Comparison of ENCODE assay signal across 8 mouse cellular contexts in the genomic region with DNA sequence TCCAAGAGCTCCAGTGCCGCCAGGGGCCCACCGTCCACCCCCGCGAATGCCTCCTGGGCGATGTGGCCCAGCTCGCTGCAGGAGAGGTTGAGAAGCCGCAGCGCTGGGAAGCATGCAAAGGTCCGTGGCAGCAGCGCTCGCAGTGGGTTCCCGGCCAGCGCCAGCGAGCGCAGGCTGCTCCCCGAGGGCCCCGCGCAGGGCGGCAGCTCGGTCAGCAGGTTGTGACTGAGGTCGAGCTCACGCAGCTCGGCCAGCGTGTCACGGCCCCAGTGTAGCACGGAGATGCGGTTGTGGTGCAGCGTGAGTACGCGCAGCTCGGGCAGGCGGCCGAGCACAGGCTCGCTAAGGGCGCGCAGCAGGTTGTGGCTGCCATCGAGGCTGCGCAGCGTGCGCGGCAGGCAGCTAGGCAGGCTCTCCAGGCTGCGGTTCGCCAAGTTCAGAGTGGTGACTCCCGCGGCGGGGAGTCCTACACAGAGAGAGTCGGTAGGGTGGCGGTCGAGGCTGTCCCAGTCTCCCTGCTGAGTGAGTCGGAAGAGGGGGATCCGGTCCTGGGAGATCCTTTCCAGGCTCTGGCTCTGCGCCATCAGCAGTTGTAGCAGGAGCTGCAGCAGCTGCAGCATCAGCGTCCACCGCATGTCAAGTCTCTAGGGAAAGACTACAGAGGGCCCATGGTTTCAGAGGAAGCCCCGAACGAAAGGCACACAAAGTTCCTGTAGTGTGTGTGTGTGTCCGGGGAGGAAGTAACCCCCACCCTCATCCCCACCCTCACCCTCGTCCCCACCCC. TPM values are rescaled to one million over a fixed set of nuclear protein-coding genes. Genes with fewer than 3 reads are reported as not detected.
A peak's percentile ranks its signal among the peaks of the same experiment; 100 is the strongest.
DNase-seq lines count a peak whose midpoint lies in the region; ATAC-seq lines count a peak whose summit lies in the region.

No protein-coding gene starts in this region.

- H3K27me3 ChIP-seq in heart, embryonic 13.5 days (replicated peaks), result peaks cover 56% of the 10 kb centered on the region
- H3K27me3 ChIP-seq in midbrain, embryonic 14.5 days (ENCODE audit: control insufficient read depth, insufficient read depth, low read length), result peaks cover 35% of the 10 kb centered on the region

- peaks cover 26% of the 10 kb centered on the region for H3K4me1 ChIP-seq in heart, embryonic 13.5 days
- H3K4me1 ChIP-seq in midbrain, embryonic 14.5 days (ENCODE audit: control insufficient read depth, insufficient read depth, low read length), result 0 out of 2 replicates have a peak, but pooled peaks cover 12% of the 10 kb centered on the region

- peak overlapping the region; percentile 93 for H3K4me2 ChIP-seq in heart, embryonic 13.5 days
- H3K4me2 ChIP-seq in midbrain, embryonic 14.5 days (ENCODE audit: low read length), result peak overlapping the region; percentile 98

- 0 out of 2 replicates have a peak, but pooled peaks have one; percentile 47 for ATAC-seq in heart, embryonic 13.5 days (ENCODE audit: extremely low read depth, insufficient number of reproducible peaks, low FRiP score, low TSS enrichment)
- ATAC-seq in midbrain, embryonic 14.5 days (ENCODE audit: low FRiP score, low TSS enrichment), result peak; percentile 64

- H3K27ac ChIP-seq in heart, embryonic 13.5 days (replicated peaks), result no peak overlapping the region
- no peak overlapping the region for H3K27ac ChIP-seq in midbrain, embryonic 14.5 days (replicated peaks; ENCODE audit: low read depth, low read length)

- H3K4me3 ChIP-seq in heart, embryonic 13.5 days, result peak overlapping the region; percentile 62
- H3K4me3 ChIP-seq in midbrain, embryonic 14.5 days (replicated peaks; ENCODE audit: low read depth, low read length), result peak overlapping the region; percentile 55

- WGBS in heart, embryonic 13.5 days, result under 1% methylated on average over 58 of the region's 58 CpGs
- under 1% methylated on average over 58 of the region's 58 CpGs for WGBS in midbrain, embryonic 14.5 days

- no peaks in the 10 kb centered on the region for H3K9me3 ChIP-seq in heart, embryonic 13.5 days
- H3K9me3 ChIP-seq in midbrain, embryonic 14.5 days (ENCODE audit: control insufficient read depth, low read length), result no peaks in the 10 kb centered on the region

- H3K9ac ChIP-seq in heart, embryonic 13.5 days, result peak overlapping the region; percentile 76
- peak overlapping the region; percentile 55 for H3K9ac ChIP-seq in midbrain, embryonic 14.5 days (replicated peaks; ENCODE audit: low read length)

- no peaks in the 10 kb centered on the region for H3K36me3 ChIP-seq in heart, embryonic 13.5 days
- H3K36me3 ChIP-seq in midbrain, embryonic 14.5 days (ENCODE audit: control insufficient read depth, insufficient read depth, low read length), result no peaks in the 10 kb centered on the region

- peak; percentile 50 for DNase-seq in gastrocnemius, postnatal 10 days
- no peak for DNase-seq in gastrocnemius, adult 18-20 months (ENCODE audit: low spot score)
- DNase-seq in CD4-positive helper T cell, adult 2 months (ENCODE audit: low read depth, low spot score), result peak; percentile 28
- peak; percentile 33 to 42 for DNase-seq in cerebellum, postnatal 25 days
- DNase-seq in kidney, postnatal 4 days, result peak; percentile 71 to 79
- DNase-seq in midbrain, embryonic 14.5 days, result peak; percentile 78
- DNase-seq in thymus, postnatal 36 days, result peak; percentile 15 to 17

RNA-seq across cellular contexts. Expression of a gene that starts 1.2 kb away (rescaled TPM):
- under 1 TPM; 0.07 to 0.09 TPM for total RNA-seq in gastrocnemius, postnatal 10 days (2021)
- total RNA-seq in gastrocnemius, adult 18-20 months (2021), result not detected
- 12.7 and 18.3 TPM in 2 replicates for polyA plus RNA-seq in heart, embryonic 13.5 days (2015; fragmentation: Nextera tagmentation; extraction: Ambion mirVana)
- 0.09 and 0.14 TPM in 2 replicates for polyA plus RNA-seq in midbrain, embryonic 14.5 days (2014; fragmentation: Nextera tagmentation; extraction: Ambion mirVana)

RNA-seq across cellular contexts. Expression of a gene that starts 33.0 kb away (rescaled TPM):
- total RNA-seq in gastrocnemius, postnatal 10 days (2021), result 10 to 100 TPM; 17.1 to 19.0 TPM
- 10 to 100 TPM; 13.4 to 15.8 TPM for total RNA-seq in gastrocnemius, adult 18-20 months (2021)
- polyA plus RNA-seq in heart, embryonic 13.5 days (2015; fragmentation: Nextera tagmentation; extraction: Ambion mirVana), result 9.0 and 9.8 TPM in 2 replicates
- 11.1 and 12.0 TPM in 2 replicates for polyA plus RNA-seq in midbrain, embryonic 14.5 days (2014; fragmentation: Nextera tagmentation; extraction: Ambion mirVana)
